Mouse (Mus musculus) lung, postnatal 0 days (tissue): Measurements from ENCODE around the gene Frmd7.

Experiments
- CTCF ChIP-seq: IDR thresholded peaks from 2 replicates; pipeline ENCODE4 v1.5.1; 2016; ENCODE audit warnings: antibody characterized with exemption, mild to moderate bottlenecking
- EP300 ChIP-seq: IDR thresholded peaks from 2 replicates; pipeline ENCODE4 v1.6.1; 2016; ENCODE audit warnings: antibody characterized with exemption, mild to moderate bottlenecking, control low read depth

DNA sequence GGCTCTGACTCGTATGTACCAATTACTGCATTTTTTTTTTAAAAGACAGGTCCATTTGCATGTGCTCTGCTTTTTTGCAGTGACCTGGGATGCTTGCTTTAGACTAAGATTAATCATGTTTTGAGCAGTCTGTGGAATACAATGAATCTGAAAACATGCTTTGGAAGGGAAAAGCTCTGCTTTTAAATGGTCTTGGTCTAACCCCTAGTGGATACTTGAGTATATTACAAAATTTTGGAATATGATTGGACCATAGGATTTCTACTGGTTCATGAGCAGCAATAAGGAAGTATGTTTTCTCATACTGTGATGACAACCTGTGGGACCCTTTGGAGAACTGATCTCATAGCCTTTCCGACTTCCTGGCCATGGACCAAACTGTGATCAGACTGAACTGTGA, 54.5 kb downstream of the Frmd7 start:
- TF ChIP-seq EP300 (no peak), CTCF (peak; percentile 24; the same call in 1 of the 2 replicates)
